Mouse (Mus musculus) kidney, postnatal 36 days (tissue): ENCODE measurements at regions not wholly inside any gene's neighbourhood (a gene's known extent, or its start where the extent isn't known, plus 50 kb on each side); places are given as distances from the start of the nearest gene placed in this dataset.
A peak's percentile ranks its signal among the peaks of the same experiment; 100 is the strongest.
"Not testable (repeated sequence)": the region's sequence is repeated elsewhere in the genome, so short reads cannot be mapped to it uniquely, and the experiment has no call there.

ENCODE experiments used
- DNase-seq, 2 experiments: peaks; one replicate each; pipeline ENCODE4 v3.0.0; 2021 to 2022; ENCODE audit warnings: mixed read lengths in 2 of 2

GRCm38 (mm10) chr13:44635221-44636007 lies 93.9 kb upstream of the Jarid2 start:
- DNase-seq, result peak; percentile 10 to 19

- DNase-seq, result no peak
These were observed 93.3 kb upstream of the Jarid2 start for GRCm38 (mm10) chr13:44636008-44636335.

GRCm38 (mm10) chr13:44642361-44642760 lies 86.9 kb upstream of the Jarid2 start:
- no peak for DNase-seq

- DNase-seq, result no peak
These were observed 79.2 kb upstream of the Jarid2 start for GRCm38 (mm10) chr13:44650052-44650451.

GRCm38 (mm10) chr13:44651259-44652238 lies 77.7 kb upstream of the Jarid2 start:
- peak; percentile 9 to 10 for DNase-seq

GRCm38 (mm10) chr13:44657905-44658414 lies 71.3 kb upstream of the Jarid2 start:
- peak; percentile 31 to 47 for DNase-seq

- DNase-seq, result peak; percentile 7 to 8
These were observed 69.4 kb upstream of the Jarid2 start for GRCm38 (mm10) chr13:44659861-44660260.

- no peak for DNase-seq
These were observed 66.2 kb upstream of the Jarid2 start for GRCm38 (mm10) chr13:44663062-44663461.

- DNase-seq, result no peak
These were observed 65.5 kb upstream of the Jarid2 start for GRCm38 (mm10) chr13:44663730-44664129.

- no peak for DNase-seq
These were observed 59.5 kb upstream of the Jarid2 start for GRCm38 (mm10) chr13:44669761-44670160.

- DNase-seq, result peak in 1 of 2 experiments; percentile 18
These were observed 55.8 kb upstream of the Jarid2 start for GRCm38 (mm10) chr13:44673337-44673966.

- no peak for DNase-seq
These were observed 55.3 kb upstream of the Jarid2 start for GRCm38 (mm10) chr13:44673967-44674357.

- DNase-seq, result no peak
These were observed 54.2 kb upstream of the Jarid2 start for GRCm38 (mm10) chr13:44674926-44675650.

GRCm38 (mm10) chr13:44676041-44676440 lies 53.2 kb upstream of the Jarid2 start:
- DNase-seq, result no peak

GRCm38 (mm10) chr13:44678121-44678520 lies 51.2 kb upstream of the Jarid2 start:
- no peak for DNase-seq

- DNase-seq, result not testable (repeated sequence)
These were observed 49.8 kb upstream of the Jarid2 start for GRCm38 (mm10) chr13:44679457-44679856.
